Mouse (Mus musculus) hindbrain, embryonic 11.5 days (tissue): ENCODE results near the gene Gm10778. TPM values are rescaled to one million over a fixed set of nuclear protein-coding genes. Genes with fewer than 3 reads are reported as not detected.
A peak's percentile ranks its signal among the peaks of the same experiment; 100 is the strongest.

Source experiments
- ATAC-seq: fragments of 200-750 bp; cut with Nextera tagmentation; 2 replicates; pipeline ENCODE4 v1.8.0; 2017; ENCODE audit warnings: mild to moderate bottlenecking, moderate TSS enrichment, moderate library complexity; ENCODE audit not compliant: low FRiP score
- DNase-seq: peaks from one replicate; pipeline ENCODE4 v3.0.0-alpha.2; 2015; ENCODE audit warnings: low spot score
- H3K27ac ChIP-seq: fragments of 300-500 bp; sonication (generic); 2 replicates; pipeline ENCODE4 v1.5.1; 2014; ENCODE audit warnings: mild to moderate bottlenecking, low read depth, low read length
- H3K27me3 ChIP-seq: fragments of 300-500 bp; sonication (generic); 2 replicates; pipeline ENCODE4 v1.6.1; 2014; ENCODE audit warnings: mild to moderate bottlenecking, low read length, moderate library complexity, mixed read lengths; ENCODE audit not compliant: control insufficient read depth, insufficient read depth
- H3K36me3 ChIP-seq: fragments of 300-500 bp; sonication (generic); 2 replicates; pipeline ENCODE4 v1.6.1; 2014; ENCODE audit warnings: mild to moderate bottlenecking, low read length, moderate library complexity, mixed read lengths; ENCODE audit not compliant: control insufficient read depth, insufficient read depth
- H3K4me1 ChIP-seq: fragments of 300-500 bp; sonication (generic); replicated peaks from 2 replicates; pipeline ENCODE4 v1.6.1; 2014; ENCODE audit warnings: low read length, mixed read lengths; ENCODE audit not compliant: control insufficient read depth, insufficient read depth
- H3K4me2 ChIP-seq: fragments of 300-500 bp; sonication (generic); replicated peaks from 2 replicates; pipeline ENCODE4 v1.6.1; 2014; ENCODE audit warnings: mild to moderate bottlenecking, low read depth, low read length
- H3K4me3 ChIP-seq: fragments of 300-500 bp; sonication (generic); 2 replicates; pipeline ENCODE4 v1.5.1; 2014; ENCODE audit warnings: low read depth, low read length
- H3K9ac ChIP-seq: fragments of 300-500 bp; sonication (generic); 2 replicates; pipeline ENCODE4 v1.6.1; 2014; ENCODE audit warnings: low read depth, low read length
- H3K9me3 ChIP-seq: fragments of 300-500 bp; sonication (generic); 2 replicates; pipeline ENCODE4 v1.6.1; 2016; ENCODE audit warnings: low read length; ENCODE audit not compliant: control insufficient read depth
- WGBS: fragments of 180-500 bp; shearing (Covaris S2); extraction: QIAGEN DNeasy Blood & Tissue Kit; methylation state at CpG from one replicate; pipeline ENCODE4 v1.1.7; 2014; 5-methylcytosine and 5-hydroxymethylcytosine counted together
- polyA plus RNA-seq: library from polyadenylated mRNA; unstranded; fragments of >200 nt; fragmentation: Nextera tagmentation; extraction: Ambion mirVana; gene quantifications from 2 replicates; pipeline ENCODE4 v1.2.1, GENCODE M21; 2014

Gene Gm10778
- polyA plus RNA-seq, 1 experiment from 2014 or later, result 5.9 TPM

GRCm38 (mm10) chr10:81623441-81623840 is 25.4 kb upstream of the Gm10778 start:
- Histone ChIP-seq H3K36me3 (0 out of 2 replicates have a peak, but pooled peaks cover 8% of the 10 kb centered on the region), H3K27ac (no peak overlapping the region), H3K27me3 (no peaks in the 10 kb centered on the region), H3K4me1 (peaks cover 3% of the 10 kb centered on the region; the same call in 1 of the 2 replicates), H3K4me2 (no peak overlapping the region), H3K4me3 (no peak overlapping the region), H3K9me3 (no peaks in the 10 kb centered on the region), H3K9ac (no peak overlapping the region)
- WGBS, result 57% methylated on average over 8 of the region's 8 CpGs
- DNase-seq (no peak), ATAC-seq (no peak)

GRCm38 (mm10) chr10:81626101-81626993 is 22.5 kb upstream of the Gm10778 start:
- DNase-seq (no peak), ATAC-seq (peak; percentile 16)
- WGBS, result 94% methylated on average over 22 of the region's 22 CpGs
- peak overlapping the region; percentile 80 for H3K9ac ChIP-seq
- peak overlapping the region; percentile 61 for H3K4me2 ChIP-seq
- peaks cover 3% of the 10 kb centered on the region; the same call in 1 of the 2 replicates for H3K4me1 ChIP-seq
- H3K27ac ChIP-seq, result no peak overlapping the region; the same call in 1 of the 2 replicates
- peak overlapping the region; percentile 64 for H3K4me3 ChIP-seq
- no peaks in the 10 kb centered on the region for H3K27me3 ChIP-seq
- 0 out of 2 replicates have a peak, but pooled peaks cover 5% of the 10 kb centered on the region for H3K36me3 ChIP-seq
- no peaks in the 10 kb centered on the region for H3K9me3 ChIP-seq

- Histone ChIP-seq H3K27me3 (no peaks in the 10 kb centered on the region), H3K36me3 (0 out of 2 replicates have a peak, but pooled peaks cover 5% of the 10 kb centered on the region), H3K4me2 (peak within 1 kb of the TSS; percentile 61), H3K4me3 (peak within 1 kb of the TSS; percentile 64), H3K27ac (peak within 1 kb of the TSS; percentile 80), H3K9me3 (no peaks in the 10 kb centered on the region), H3K4me1 (peaks cover 3% of the 10 kb centered on the region; the same call in 1 of the 2 replicates), H3K9ac (peak within 1 kb of the TSS; percentile 80)
- WGBS, result 6% methylated on average over 40 of the region's 40 CpGs
- ATAC-seq (peak; percentile 89), DNase-seq (peak; percentile 96)
These were observed 21.6 kb upstream of the Gm10778 start, which contains the start of gene Sirt6 for GRCm38 (mm10) chr10:81626994-81627835. Gene Sirt6 (minus strand): TSS chr10:81627797.

DNA sequence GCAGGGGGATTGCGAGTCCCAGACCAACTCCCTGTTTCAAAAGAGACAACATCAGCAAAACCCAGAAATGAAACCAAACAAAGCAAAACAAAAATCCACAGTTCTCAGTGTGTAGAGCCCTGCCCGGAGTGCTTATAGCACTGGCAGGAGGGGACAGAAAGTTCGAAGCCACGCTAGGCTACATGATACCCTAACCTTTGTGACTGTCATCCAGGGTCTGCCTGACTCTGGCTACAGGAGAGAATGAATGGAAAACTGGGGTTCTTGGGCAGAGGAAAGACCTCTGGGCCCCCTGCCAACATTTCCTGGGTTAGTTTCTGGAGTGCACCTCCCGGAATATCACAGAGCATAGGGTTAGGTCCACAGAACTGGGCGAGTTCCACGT is 21.0 kb upstream of the Gm10778 start:
- peak; percentile 39 for ATAC-seq
- peak overlapping the region; percentile 61 for H3K4me2 ChIP-seq
- H3K36me3 ChIP-seq, result 0 out of 2 replicates have a peak, but pooled peaks cover 3% of the 10 kb centered on the region
- H3K4me3 ChIP-seq, result peak overlapping the region; percentile 64
- H3K9ac ChIP-seq, result peak overlapping the region; percentile 80
- H3K27me3 ChIP-seq, result no peaks in the 10 kb centered on the region
- H3K9me3 ChIP-seq, result no peaks in the 10 kb centered on the region
- 67% methylated on average over 7 of the region's 7 CpGs for WGBS
- H3K4me1 ChIP-seq, result peaks cover 3% of the 10 kb centered on the region; the same call in 1 of the 2 replicates
- no peak for DNase-seq
- H3K27ac ChIP-seq, result peak overlapping the region; percentile 80

- Histone ChIP-seq H3K36me3 (0 out of 2 replicates have a peak, but pooled peaks cover 1% of the 10 kb centered on the region), H3K4me2 (peak within 1 kb of the TSS; percentile 61), H3K9ac (peak within 1 kb of the TSS; percentile 80), H3K4me3 (peak within 1 kb of the TSS; percentile 64), H3K4me1 (peaks cover 3% of the 10 kb centered on the region; the same call in 1 of the 2 replicates), H3K27me3 (no peaks in the 10 kb centered on the region), H3K27ac (peak within 1 kb of the TSS; percentile 80), H3K9me3 (no peaks in the 10 kb centered on the region)
- ATAC-seq (no peak), DNase-seq (no peak)
- WGBS, result 78% methylated on average over 16 of the region's 16 CpGs
These were observed 20.5 kb upstream of the Gm10778 start, which contains the start of gene Ankrd24 for GRCm38 (mm10) chr10:81628390-81628789. Gene Ankrd24 (plus strand): TSS chr10:81628540.

GRCm38 (mm10) chr10:81633253-81634099 is 15.4 kb upstream of the Gm10778 start:
- ATAC-seq, result peak; percentile 88
- Histone ChIP-seq H3K36me3 (no peaks in the 10 kb centered on the region), H3K4me1 (no peaks in the 10 kb centered on the region)

DNA sequence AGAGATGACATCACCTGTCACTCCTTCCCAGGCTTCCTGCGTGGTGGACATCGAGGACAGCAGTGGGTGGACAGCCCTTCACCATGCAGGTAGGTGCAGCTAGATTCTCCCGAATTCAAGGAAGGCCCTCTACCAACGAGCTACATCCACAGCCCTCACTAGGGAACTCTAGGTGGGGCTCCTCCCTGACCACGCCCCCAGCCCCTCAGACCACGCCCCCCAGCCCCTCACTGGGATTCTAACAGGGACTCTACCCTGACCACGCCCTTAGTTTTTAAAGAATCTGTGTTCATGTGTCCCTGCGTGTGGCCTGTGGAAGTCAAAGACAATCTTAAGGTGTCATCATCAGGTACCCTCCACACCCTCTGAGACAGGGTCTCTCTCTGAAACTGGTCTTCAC is 12.5 kb upstream of the Gm10778 start:
- Histone ChIP-seq H3K36me3 (no peaks in the 10 kb centered on the region), H3K9me3 (no peaks in the 10 kb centered on the region), H3K9ac (no peak overlapping the region), H3K4me2 (no peak overlapping the region), H3K4me3 (no peak overlapping the region), H3K27ac (no peak overlapping the region), H3K4me1 (no peaks in the 10 kb centered on the region), H3K27me3 (0 out of 2 replicates have a peak, but pooled peaks cover 2% of the 10 kb centered on the region)
- WGBS, result 26% methylated on average over 8 of the region's 8 CpGs
- no peak for ATAC-seq
- no peak for DNase-seq

More at GRCm38 (mm10) chr10:81633253-81634099, 15.4 kb upstream of the Gm10778 start:
- 0 out of 2 replicates have a peak, but pooled peaks cover 2% of the 10 kb centered on the region for H3K27me3 ChIP-seq
- no peak overlapping the region for H3K27ac ChIP-seq
- H3K4me3 ChIP-seq, result peak overlapping the region; percentile 38
- peak; percentile 85 for DNase-seq
- H3K9ac ChIP-seq, result peak overlapping the region; percentile 40; the same call in 1 of the 2 replicates
- H3K9me3 ChIP-seq, result no peaks in the 10 kb centered on the region
- H3K4me2 ChIP-seq, result peak overlapping the region; percentile 49
- 3% methylated on average over 37 of the region's 37 CpGs for WGBS
